Mouse (Mus musculus) CD4-positive helper T cell, adult 2 months (primary cell): Measurements from ENCODE around the gene Thegl.
"Not testable (repeated sequence)": the region's sequence is repeated elsewhere in the genome, so short reads cannot be mapped to it uniquely, and the experiment has no call there.

Experiments used
- DNase-seq: peaks from one replicate; pipeline ENCODE4 v3.0.0-alpha.2; 2012; ENCODE audit warnings: low read depth, missing footprints, low spot score

The Thegl gene

DNA sequence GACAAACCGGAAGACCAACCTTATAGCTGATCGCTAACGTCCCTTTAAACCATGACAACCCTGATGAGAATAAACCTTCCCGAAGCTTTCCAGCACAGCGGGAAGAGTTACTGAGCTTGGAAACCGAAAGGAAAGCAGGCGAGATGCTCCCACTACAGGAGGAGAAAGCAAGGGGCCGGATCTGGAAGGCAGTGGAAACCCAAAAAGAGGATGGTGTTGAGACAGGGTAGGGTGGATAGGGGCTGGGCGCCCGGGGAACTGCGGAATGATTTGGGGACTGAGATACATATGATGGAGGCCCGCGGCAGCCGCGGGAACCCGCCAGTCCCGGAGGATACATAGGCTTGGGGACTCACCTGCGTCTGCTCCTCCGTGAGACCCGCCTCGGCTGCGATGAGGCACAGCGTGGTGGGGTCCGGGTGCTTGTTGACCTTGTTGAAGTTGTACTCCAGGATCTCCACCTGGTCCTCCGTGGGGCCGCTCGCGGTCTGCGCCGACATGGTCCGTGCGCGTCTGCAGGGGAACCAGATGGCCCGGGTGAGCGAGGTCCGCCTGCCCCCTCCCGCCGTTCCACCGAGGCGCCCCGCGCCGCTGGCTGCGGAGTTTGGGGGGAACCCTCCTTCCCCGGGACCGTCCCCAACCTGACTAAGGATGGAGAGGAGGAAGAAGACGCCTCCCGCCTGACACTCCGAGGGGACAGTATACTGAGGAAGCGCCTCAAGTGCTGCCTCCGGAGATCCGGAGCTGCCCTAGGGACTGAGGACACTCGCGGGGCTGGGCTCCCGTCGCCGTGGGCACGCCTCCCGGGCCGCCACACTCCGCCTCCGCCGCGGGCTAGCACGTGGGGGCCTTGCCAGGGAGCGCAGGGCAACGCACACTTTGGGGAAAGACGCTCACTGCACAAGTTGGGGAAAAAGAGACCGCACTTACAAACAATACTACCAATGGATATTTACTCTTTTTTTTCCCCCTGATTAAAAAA lies 79.0 kb downstream of the Thegl start:
- DNase-seq: peak; percentile 78

DNA sequence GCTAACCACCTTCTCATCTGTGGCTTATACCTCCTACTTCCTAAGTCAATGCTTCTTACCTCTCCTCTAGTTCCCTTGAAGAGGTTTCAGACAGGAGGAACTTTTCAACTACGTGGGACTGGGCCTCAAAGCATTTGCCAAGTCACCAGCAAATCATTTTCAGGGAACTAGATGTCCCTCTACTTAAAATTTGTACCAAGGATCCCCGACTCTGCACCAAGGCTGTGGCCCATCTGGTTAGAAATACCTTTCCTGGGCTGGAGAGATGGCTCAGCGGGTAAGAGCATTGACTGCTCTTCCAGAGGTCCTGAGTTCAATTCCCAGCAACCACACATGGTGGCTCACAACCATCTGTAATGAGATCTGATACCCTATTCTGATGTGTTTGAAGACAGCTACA lies 80.4 kb downstream of the Thegl start:
- DNase-seq: not testable (repeated sequence)

DNA sequence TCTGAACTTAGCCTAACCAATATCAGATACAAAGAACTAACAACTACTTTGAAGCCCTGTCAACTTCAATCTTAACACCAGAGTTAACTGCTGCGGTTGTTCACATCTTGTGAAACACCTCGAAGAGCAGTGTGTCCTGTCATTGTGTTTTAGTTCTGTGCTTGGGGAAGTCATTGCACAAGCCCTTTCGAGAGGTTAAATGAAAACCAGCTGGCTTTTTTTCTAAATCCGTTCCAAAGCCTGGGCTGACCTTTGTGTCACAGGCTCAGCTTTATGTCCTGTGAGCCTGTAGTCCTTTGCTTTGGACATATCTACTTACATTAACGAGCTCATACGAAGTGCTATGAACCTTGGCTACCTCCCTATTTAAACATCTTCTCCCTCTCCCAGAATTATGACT lies 81.9 kb downstream of the Thegl start:
- DNase-seq: no peak

DNA sequence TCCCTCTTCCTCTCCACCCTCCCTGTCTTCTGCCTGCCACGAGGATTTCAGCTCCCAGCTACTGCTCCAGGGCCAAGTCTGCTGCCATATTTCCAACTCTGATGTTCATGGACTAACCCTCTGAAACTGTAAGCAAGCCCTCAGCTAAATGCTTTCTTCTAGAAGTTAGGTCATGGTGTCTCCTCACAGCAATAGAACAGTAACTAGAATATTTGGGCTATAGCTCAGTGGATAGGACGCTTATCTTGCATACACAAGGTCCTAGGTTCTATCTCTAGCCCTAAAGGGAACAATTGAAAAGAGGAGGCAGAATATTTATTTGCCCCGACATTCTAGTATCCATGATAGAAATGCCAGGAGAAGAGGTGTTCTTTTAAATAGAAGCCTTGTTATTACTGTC lies 83.1 kb downstream of the Thegl start:
- DNase-seq: no peak

DNA sequence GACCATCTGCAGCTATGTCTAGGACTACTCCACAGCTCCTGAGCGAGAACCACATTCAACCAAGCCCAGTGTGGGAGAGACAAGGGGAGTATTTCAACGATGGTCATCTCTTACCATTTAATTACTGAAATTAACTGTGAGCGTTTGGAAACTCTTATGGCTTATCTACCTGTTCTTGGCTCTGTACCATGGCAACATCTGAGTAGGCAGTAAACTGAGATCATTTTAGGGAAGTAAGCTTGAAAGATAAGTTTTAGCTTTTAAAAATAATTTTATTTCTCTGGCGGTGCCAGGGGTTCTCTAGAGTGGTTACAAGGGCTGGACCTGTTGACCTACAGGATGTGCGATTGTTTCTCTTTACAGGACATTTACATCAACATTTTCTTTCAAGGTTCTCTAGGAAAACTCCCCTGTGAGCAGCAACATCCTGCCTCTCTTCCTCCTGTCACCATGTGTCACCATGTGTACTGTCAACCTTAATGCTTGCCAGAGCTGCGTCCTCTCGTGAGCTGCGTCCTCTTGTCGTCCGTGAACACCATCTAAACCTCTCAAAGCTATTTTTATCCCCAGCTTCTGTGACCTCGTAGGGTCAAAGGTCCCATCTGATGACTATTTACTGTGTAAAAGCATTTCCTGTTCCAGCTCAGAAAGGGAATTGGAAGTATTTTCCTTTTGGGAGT lies 83.6 kb downstream of the Thegl start:
- DNase-seq: no peak

DNA sequence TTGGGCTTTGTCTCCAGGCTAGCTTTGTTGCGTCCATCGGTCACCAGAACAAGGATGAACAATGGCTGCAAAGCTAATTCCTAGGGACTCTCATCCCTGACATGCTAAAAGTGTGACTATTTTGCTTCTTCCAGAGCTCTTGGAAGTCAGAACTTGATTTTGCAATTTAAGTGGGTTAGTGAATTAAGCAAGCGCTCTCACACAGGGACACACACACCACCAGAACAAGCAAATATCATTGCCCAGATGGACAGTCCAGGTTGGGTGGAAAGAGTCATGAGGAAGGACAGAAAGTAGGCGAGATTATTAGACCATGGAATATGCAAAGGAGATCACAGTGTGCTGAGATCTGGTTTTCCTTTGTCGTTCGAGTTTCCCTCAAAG lies 84.2 kb downstream of the Thegl start:
- DNase-seq: no peak

DNA sequence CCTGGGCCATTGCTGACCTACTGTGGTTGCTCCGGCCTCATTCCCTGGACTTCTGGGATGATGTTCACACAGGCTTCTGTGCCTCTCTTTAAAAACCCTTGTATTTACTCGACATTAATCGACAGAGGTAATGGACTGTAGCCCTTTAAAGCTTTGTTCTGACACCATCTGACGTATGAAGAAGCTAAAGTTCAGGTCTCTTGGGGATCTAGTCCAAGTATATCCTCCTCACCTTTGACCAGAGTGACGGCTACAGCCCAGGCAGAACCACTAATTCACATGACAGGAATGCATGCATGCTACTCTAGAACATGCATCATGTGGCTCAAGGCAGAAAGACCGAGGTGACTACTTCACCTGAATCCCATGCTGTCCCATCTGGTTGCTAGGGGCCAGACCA lies 84.9 kb downstream of the Thegl start:
- DNase-seq: no peak

DNA sequence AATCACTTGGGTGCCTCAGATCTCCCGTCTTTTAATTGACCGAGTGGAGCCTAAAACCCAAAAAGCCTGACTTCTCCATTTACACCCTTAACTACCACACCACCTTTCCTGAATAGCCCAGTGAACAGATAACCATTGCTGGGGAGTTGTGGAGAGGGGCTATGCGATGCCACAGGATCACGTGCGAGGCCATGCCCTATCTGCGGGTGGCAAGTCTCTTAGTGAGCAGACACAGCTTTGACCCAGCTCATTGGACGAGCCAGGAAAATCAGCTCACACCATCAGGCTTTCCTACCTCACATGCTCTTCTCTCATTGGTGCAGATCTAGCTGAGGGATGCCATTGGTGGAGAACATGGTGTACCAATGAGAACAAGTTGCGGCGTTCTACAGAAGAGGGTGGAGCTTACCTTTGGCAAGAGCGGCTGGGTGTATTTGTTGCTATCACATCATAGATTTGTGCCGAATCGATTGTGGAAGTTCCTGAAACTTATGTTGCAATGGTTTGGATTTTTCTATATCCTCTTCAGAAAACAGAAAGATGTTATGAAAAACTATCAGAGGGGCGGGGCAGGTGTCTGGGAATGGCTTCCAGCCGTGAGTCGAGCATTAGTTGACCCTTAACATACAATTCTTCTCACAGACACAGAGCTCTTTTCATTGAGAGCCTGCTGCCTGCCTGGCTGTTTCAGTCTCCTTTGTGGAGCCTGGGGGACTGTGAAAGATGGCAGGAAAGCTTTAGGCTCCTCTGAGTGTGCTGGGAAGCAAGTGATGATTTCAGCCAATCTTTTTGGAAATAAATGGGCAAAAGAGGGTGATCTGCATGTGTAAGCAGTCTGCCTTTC lies 86.9 kb downstream of the Thegl start:
- no peak for DNase-seq

DNA sequence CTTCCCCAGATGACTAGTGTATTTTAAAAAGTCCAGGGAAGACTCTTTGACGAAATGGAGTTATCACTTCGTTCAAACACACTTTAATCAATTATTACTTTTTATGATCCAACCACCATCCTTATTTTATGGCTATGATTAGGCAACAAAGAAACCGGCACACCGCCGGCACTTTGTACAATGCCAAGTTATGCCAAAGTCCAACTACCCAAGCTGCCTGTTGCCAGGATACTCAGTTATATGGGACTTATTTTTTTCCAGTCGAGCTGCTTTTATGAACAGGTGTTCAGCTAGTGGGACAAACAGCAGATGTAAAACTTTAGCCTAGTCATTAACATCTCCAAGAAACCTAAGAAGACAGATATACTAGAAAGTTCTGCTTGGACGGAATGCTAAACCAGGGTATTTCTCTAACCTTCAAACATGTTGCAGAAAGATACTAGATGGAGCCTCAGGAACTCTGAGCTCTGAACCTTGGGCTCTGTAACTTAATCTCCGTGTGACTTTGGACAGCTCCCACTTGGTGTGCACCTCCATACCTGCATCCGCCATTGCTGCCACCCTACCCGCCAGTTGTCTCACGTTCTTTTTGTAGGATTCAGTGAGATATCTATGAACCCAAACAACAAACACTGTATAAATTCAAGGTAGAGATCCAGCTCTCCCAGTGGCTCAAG lies 91.5 kb downstream of the Thegl start:
- DNase-seq: no peak

DNA sequence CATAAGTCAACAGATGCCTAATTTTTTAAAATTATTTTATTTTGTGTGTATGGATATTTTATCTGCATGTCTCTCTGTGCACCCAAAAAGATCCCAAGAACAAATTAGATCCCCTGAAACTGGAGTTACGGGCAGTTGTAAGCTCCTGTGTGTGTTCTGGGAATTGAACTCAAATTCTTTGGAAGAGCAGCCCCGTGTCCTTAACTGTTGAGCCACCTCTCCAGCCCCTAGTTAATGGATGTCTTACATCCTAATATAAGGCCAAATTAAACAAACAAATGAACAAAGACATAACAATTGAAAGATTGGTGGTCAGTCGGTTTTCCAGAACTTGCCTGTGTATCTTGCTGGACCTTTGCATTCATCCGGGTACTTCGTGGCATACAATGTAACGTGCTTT lies 93.0 kb downstream of the Thegl start:
- DNase-seq: no peak

DNA sequence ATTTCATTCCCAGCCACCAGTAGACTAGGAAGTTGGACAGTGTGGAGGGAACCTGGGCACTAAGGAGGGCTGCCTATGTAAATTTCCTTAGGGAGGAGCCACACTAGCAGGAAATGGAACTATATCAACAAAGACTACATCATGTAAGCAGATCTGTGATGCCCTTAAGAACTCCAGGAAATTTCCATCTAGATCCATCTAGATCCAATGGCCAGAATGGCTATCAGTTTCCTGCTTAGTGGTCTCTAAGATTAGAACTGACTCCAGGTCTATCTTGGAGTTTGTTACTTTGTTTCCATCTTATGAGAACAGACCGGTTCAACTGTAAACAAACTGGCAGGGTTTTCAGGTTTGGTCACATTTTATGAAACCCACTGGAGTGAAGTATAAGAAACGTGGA lies 94.0 kb downstream of the Thegl start:
- no peak for DNase-seq
